In the genomic region with DNA sequence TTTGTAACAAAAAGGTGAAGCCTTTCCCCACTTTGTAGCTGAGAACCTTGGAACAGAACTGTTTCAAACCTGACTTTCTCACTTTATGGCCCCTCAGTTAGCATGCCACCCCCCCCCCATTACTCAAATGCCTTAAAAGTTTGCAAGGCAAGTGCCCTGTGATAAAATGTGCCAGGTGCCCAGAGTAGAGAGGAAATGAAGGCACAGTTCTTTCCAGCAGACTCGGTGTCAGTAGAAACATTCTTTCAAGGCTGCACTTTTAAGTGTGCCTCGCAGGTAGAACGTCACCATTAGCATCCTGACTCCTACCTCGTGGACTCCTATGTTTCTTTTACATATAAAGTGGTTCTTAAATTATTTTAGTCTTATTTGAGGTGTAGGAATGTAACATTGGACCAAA, we compare ENCODE assay signal across 8 mouse cellular contexts. TPM values are rescaled to one million over a fixed set of nuclear protein-coding genes. Genes with fewer than 3 reads are reported as not detected.
DNase-seq lines count a peak whose midpoint lies in the region; ATAC-seq and TF ChIP-seq lines count a peak whose summit lies in the region.

No protein-coding gene starts in this region.

- no peak for DNase-seq in lung, postnatal 0 days (ENCODE audit: low spot score)
- no peak for DNase-seq in lung, postnatal 10 days
- no peak for DNase-seq in limb, embryonic 10.5 days (ENCODE audit: low spot score)
- no peak for DNase-seq in gastrocnemius, postnatal 25 days
- no peak for DNase-seq in left cerebral cortex, postnatal 10 days (ENCODE audit: extremely low spot score in 1 of 2, low spot score in 2 of 2)

- WGBS in lung, postnatal 0 days = 39% methylated on average over 4 of the region's 4 CpGs
- 67% methylated on average over 4 of the region's 4 CpGs for WGBS in embryonic facial prominence, embryonic 15.5 days
- WGBS in limb, embryonic 10.5 days = 87% methylated on average over 4 of the region's 4 CpGs
- WGBS in neural tube, embryonic 15.5 days = 84% methylated on average over 4 of the region's 4 CpGs

- TF ChIP-seq CTCF in lung, postnatal 0 days (IDR thresholded peaks at IDR 0.05) = no peak

- peaks cover 6% of the 10 kb centered on the region; the same call in 1 of the 2 replicates for H3K36me3 ChIP-seq in lung, postnatal 0 days (ENCODE audit: insufficient read depth, low read length)
- peaks cover 27% of the 10 kb centered on the region for H3K36me3 ChIP-seq in embryonic facial prominence, embryonic 15.5 days
- H3K36me3 ChIP-seq in limb, embryonic 10.5 days = peaks cover 29% of the 10 kb centered on the region
- H3K36me3 ChIP-seq in neural tube, embryonic 15.5 days = peaks cover 20% of the 10 kb centered on the region

- no peaks in the 10 kb centered on the region for H3K4me1 ChIP-seq in lung, postnatal 0 days (ENCODE audit: insufficient read depth, low read depth, low read length)
- peaks cover 7% of the 10 kb centered on the region; the same call in 1 of the 2 replicates for H3K4me1 ChIP-seq in embryonic facial prominence, embryonic 15.5 days
- H3K4me1 ChIP-seq in limb, embryonic 10.5 days = peaks cover 9% of the 10 kb centered on the region
- peaks cover 8% of the 10 kb centered on the region for H3K4me1 ChIP-seq in neural tube, embryonic 15.5 days

- peak overlapping the region; percentile 68 for H3K9ac ChIP-seq in lung, postnatal 0 days (replicated peaks; ENCODE audit: low read depth)
- H3K9ac ChIP-seq in embryonic facial prominence, embryonic 15.5 days = peak overlapping the region; percentile 87; the same call in 1 of the 2 replicates
- peak overlapping the region; percentile 85 for H3K9ac ChIP-seq in neural tube, embryonic 15.5 days (replicated peaks)

- H3K27ac ChIP-seq in lung, postnatal 0 days (ENCODE audit: low read length) = peak overlapping the region; percentile 90; the same call in 1 of the 2 replicates
- H3K27ac ChIP-seq in embryonic facial prominence, embryonic 15.5 days (replicated peaks) = no peak overlapping the region
- H3K27ac ChIP-seq in limb, embryonic 10.5 days = no peak overlapping the region
- no peak overlapping the region for H3K27ac ChIP-seq in neural tube, embryonic 15.5 days (replicated peaks)

- no peaks in the 10 kb centered on the region for H3K27me3 ChIP-seq in lung, postnatal 0 days (replicated peaks; ENCODE audit: insufficient read depth, low read length)
- no peaks in the 10 kb centered on the region for H3K27me3 ChIP-seq in embryonic facial prominence, embryonic 15.5 days
- no peaks in the 10 kb centered on the region for H3K27me3 ChIP-seq in limb, embryonic 10.5 days (ENCODE audit: low read depth, poor library complexity, severe bottlenecking)
- H3K27me3 ChIP-seq in neural tube, embryonic 15.5 days (replicated peaks) = no peaks in the 10 kb centered on the region

- intact Hi-C loops in left cerebral cortex, postnatal 10 days (cut with DNase I) = no loop called here

- TF ChIP-seq EP300 in lung, postnatal 0 days (IDR thresholded peaks at IDR 0.05) = no peak

- peak overlapping the region; percentile 65 for H3K4me3 ChIP-seq in lung, postnatal 0 days (ENCODE audit: low read depth, low read length)
- peak overlapping the region; percentile 87 for H3K4me3 ChIP-seq in embryonic facial prominence, embryonic 15.5 days (replicated peaks)
- H3K4me3 ChIP-seq in limb, embryonic 10.5 days = peak overlapping the region; percentile 94
- peak overlapping the region; percentile 86 for H3K4me3 ChIP-seq in neural tube, embryonic 15.5 days (replicated peaks)

- H3K4me2 ChIP-seq in lung, postnatal 0 days (replicated peaks; ENCODE audit: low read depth, low read length) = peak overlapping the region; percentile 72
- peak overlapping the region; percentile 57 for H3K4me2 ChIP-seq in embryonic facial prominence, embryonic 15.5 days (replicated peaks)
- peak overlapping the region; percentile 63 for H3K4me2 ChIP-seq in neural tube, embryonic 15.5 days

- ATAC-seq in lung, postnatal 0 days = no peak
- no peak for ATAC-seq in embryonic facial prominence, embryonic 15.5 days (ENCODE audit: insufficient number of reproducible peaks, low FRiP score, low TSS enrichment, low read depth)
- ATAC-seq in neural tube, embryonic 15.5 days (ENCODE audit: low FRiP score) = no peak
- ATAC-seq in erythroid progenitor cell, adult 5-6 weeks (replicated peaks; ENCODE audit: low FRiP score, poor library complexity, severe bottlenecking) = no peak

- no peaks in the 10 kb centered on the region for H3K9me3 ChIP-seq in lung, postnatal 0 days (ENCODE audit: low read length)
- H3K9me3 ChIP-seq in embryonic facial prominence, embryonic 15.5 days (replicated peaks) = no peaks in the 10 kb centered on the region
- H3K9me3 ChIP-seq in limb, embryonic 10.5 days (replicated peaks) = no peaks in the 10 kb centered on the region
- no peaks in the 10 kb centered on the region for H3K9me3 ChIP-seq in neural tube, embryonic 15.5 days (replicated peaks)

RNA-seq across cellular contexts. Expression of gene 4932438A13Rik, which starts 1.0 kb away (rescaled TPM):
- polyA plus RNA-seq in lung, postnatal 0 days (2015; fragmentation: Nextera tagmentation; extraction: Ambion mirVana) = 28.8 and 32.2 TPM in 2 replicates
- 51.2 and 51.3 TPM in 2 replicates for polyA plus RNA-seq in embryonic facial prominence, embryonic 15.5 days (2015; fragmentation: Nextera tagmentation; extraction: Ambion mirVana)
- 32.0 and 38.0 TPM in 2 replicates for polyA plus RNA-seq in limb, embryonic 10.5 days (2016; fragmentation: Nextera tagmentation; extraction: Ambion mirVana)
- polyA plus RNA-seq in neural tube, embryonic 15.5 days (2015; fragmentation: Nextera tagmentation; extraction: Ambion mirVana) = 73.9 and 75.2 TPM in 2 replicates
- total RNA-seq in erythroid progenitor cell, adult 5-6 weeks (2015; ENCODE audit: low replicate concordance) = 85.8 and 156 TPM in 2 replicates
- total RNA-seq in erythroid progenitor cell, adult 5-6 weeks (2017; ENCODE audit: low replicate concordance) = 68.2 and 75.4 TPM in 2 replicates
- 10 to 100 TPM; 21.3 to 26.3 TPM for total RNA-seq in gastrocnemius, postnatal 25 days (2021)
- 100 to 1,000 TPM; 122 to 127 TPM for total RNA-seq in left cerebral cortex, postnatal 10 days (2021)
